Mouse (Mus musculus) left cerebral cortex, adult 2 months (tissue): ENCODE data around the gene Reps2. TPM values are rescaled to one million over a fixed set of nuclear protein-coding genes. Genes with fewer than 3 reads are reported as not detected.

Experiments used
- DNase-seq, 2 experiments: peaks; one replicate each; pipeline ENCODE4 v3.0.0; 2021 to 2022; ENCODE audit warnings: low spot score in 2 of 2, mixed read lengths in 1 of 2; ENCODE audit errors: extremely low spot score in 1 of 2
- H3K27ac ChIP-seq: fragments of 200-600 bp; 2 replicates; pipeline ENCODE4 v1.8.1; 2022
- H3K4me3 ChIP-seq: fragments of 200-600 bp; 2 replicates; pipeline ENCODE4 v1.8.1; 2022
- CTCF ChIP-seq: fragments of 200-600 bp; IDR thresholded peaks from 2 replicates; pipeline ENCODE4 v1.8.1; 2022; ENCODE audit warnings: antibody characterized with exemption, mild to moderate bottlenecking, moderate library complexity
- intact Hi-C: fragments of 180-260 bp; cut with DNase I; formaldehyde crosslinking; loops from one replicate; pipeline ENCODE4 v1.15.1; 2025
- total RNA-seq, 2 experiments: library from RNA; stranded (reverse); gene quantifications; 2 replicates each; pipeline ENCODE4 v1.2.3; 2021

Gene Reps2
- total RNA-seq, 2 experiments from 2014 or later, result 147 to 153 TPM

DNA sequence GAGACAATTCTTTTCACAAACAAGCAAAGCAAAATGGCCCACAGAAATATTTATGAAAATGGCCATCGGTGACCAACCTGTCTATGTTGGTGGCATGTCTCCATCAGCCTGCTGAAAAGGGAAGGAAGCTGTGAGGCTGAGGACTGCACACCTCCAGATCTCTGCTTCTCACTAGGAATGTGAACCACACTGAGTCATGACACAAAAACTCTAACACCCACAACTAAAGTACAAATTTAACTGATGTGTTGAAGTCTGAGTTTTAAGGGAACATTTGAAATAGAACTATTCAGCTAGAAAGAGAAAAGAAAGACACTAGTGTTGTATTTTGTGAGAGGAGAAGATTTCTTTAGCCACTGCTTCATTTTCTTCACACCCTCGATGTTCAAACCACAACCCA is 230.3 kb downstream of the Reps2 start:
- H3K27ac ChIP-seq, result no peak overlapping the region
- TF ChIP-seq CTCF, result no peak
- no peak overlapping the region for H3K4me3 ChIP-seq
- intact Hi-C loops, result no loop called here
- DNase-seq, result no peak

DNA sequence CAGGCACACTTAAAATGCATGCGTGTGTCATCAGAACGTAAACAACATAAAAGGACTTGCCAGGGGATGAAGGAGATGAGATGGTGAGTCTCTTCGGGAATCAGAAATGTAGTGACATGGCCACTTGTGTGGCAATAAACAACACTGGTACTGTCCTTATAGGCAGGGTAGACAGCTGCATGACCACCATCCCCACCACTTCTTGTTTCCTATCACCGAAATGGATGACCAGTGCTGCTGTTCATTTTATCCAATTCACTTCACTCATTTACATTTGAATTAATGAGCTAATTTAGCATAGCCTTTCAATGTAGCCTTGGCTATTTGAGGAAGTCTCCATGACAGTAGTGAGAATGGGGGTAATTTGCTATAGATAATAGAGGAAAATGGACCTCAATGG is 236.2 kb downstream of the Reps2 start:
- no peak for DNase-seq
- intact Hi-C loops, result no loop called here
- no peak for TF ChIP-seq CTCF
- H3K27ac ChIP-seq, result no peak overlapping the region
- H3K4me3 ChIP-seq, result no peak overlapping the region

DNA sequence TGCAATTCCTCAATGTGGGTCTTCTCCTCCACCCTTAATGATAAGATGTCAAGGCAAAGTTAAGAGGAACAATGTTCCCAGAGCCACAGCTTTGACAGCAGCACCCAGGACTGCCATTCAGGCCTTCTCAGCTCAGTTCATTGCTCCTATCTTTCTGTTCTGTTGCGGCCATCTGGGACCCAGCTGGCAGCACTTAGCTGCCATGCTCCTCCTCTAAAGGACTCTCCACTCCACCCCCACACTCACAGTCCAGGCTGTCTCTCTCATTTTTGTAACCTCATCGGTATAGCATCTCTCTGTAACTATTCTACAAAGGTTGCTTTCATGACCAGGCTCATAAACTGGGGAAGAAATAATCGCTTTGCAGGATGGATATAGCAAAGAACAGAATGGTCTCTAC is 241.0 kb downstream of the Reps2 start:
- Histone ChIP-seq H3K27ac (no peak overlapping the region), H3K4me3 (no peak overlapping the region)
- no peak for TF ChIP-seq CTCF
- intact Hi-C loops, result no loop called here
- no peak for DNase-seq

DNA sequence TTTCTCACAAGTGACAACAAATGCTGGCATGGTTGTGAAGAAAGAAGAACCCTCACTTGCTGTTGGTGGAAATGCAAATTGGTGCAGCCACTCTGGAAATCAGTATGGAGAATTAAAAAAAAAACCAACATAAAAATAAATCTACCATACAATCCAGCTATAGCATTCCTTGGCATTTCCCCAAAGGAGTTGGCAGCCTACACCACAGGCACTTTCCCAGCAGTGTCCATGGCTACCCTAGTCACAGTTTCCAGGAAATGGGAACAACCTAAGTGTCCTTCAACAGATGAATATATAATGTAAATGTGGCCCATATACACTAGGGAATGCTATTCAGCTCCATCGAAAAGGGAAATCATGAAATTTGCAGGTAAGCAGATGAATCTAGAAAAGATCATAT is 262.7 kb downstream of the Reps2 start:
- TF ChIP-seq CTCF, result no peak
- H3K27ac ChIP-seq, result no peak overlapping the region
- intact Hi-C loops, result no loop called here
- no peak for DNase-seq
- no peak overlapping the region for H3K4me3 ChIP-seq

DNA sequence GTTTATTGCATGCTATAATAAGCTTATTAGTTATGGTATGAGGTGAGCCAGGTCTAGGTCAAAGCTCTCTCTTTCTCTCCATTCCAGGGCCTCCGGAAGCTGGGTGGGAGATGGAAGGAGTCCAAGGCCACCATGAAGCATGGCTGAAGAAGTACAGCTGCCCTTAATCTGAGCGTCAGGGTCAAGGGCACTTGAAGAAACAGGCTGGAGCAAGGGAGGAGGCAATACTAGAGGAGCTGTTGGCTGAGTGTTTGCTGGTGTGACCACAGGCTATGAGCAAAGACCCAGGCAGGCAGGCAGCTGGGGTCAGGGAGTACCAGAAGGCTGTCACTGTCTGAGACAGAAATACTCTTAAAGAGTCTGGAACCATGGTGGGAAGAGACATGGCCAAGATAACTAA is 280.2 kb downstream of the Reps2 start:
- H3K4me3 ChIP-seq, result no peak overlapping the region
- DNase-seq, result no peak
- TF ChIP-seq CTCF, result no peak

More for the DNA sequence above, 280.2 kb downstream of the Reps2 start:
- intact Hi-C loops, result no loop called here
- no peak overlapping the region for H3K27ac ChIP-seq

Other genes starting within 250 kb of the Reps2 start
- gene Rbbp7, start 116.8 kb upstream of the Reps2 start, total RNA-seq, result 100 to 1,000 TPM; 137 to 155 TPM
- 10 to 100 TPM; 19.7 to 20.7 TPM for gene Txlng, start 185.8 kb upstream of the Reps2 start, total RNA-seq
- 10 to 100 TPM; 25.2 to 28.4 TPM for gene Syap1, start 244.8 kb upstream of the Reps2 start, total RNA-seq